Comparison of ENCODE assay signal across 22 mouse cellular contexts in the genomic region with DNA sequence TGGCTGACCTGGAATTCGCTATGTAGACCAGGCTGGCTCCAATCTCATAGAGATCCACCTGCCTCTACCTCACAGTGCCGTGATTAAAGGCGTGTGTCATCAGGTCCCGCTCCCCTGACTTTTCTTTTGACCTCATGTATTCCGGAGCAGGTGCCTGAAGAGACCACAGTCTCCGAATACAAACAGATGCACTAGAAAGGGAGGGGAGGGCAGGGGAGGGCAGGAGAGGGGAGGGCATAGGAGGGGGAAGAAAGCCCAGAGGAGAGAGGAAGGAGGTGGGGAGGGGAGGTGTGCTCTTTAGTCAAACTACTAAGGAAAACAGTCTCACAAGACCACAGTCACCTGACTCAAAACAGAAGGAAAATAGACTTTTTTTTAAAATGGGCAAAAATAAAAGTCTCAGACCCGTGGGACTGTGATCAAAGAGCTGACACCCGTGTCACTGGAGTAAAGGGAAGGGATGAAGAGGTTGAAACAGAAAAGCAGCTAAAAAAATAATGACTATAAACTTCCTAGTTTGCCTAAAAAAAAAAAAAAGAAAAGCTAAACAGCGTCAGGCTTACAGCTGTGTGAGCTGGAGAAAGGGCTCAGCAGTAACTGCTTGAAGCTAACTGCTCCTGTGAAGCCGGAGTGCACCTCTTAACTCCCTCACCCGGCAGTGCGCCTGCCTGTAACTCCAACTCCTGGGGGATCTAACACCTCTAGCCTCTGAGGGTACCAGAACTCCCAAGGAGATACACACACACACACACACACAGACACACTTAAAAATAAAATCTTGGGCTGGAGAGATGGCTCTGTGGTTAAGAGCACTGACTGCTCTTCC. TPM values are rescaled to one million over a fixed set of nuclear protein-coding genes. Genes with fewer than 3 reads are reported as not detected.
DNase-seq lines count a peak whose midpoint lies in the region; ATAC-seq lines count a peak whose summit lies in the region.
"Had no signal": no experiment of that assay in that cellular context is flagged by ENCODE, and none has a peak within 500 bp of the region (broad histone marks: within the 10 kb centered on the region; RNA-seq: fewer than 3 reads in every experiment).

No protein-coding gene starts in this region.

- no peak overlapping the region for H3K4me2 ChIP-seq in heart, embryonic 16.5 days (ENCODE audit: low read depth, low read length)
- H3K4me2 ChIP-seq: embryonic facial prominence, embryonic 12.5 days; hindbrain, embryonic 13.5 days; intestine, embryonic 15.5 days; lung, embryonic 14.5 days; midbrain, embryonic 13.5 days had no signal

- H3K36me3 ChIP-seq in heart, embryonic 16.5 days (ENCODE audit: control insufficient read depth, insufficient read depth), result no peaks in the 10 kb centered on the region
- H3K36me3 ChIP-seq in heart, embryonic 10.5 days, result no peaks in the 10 kb centered on the region
- H3K36me3 ChIP-seq: embryonic facial prominence, embryonic 12.5 days; hindbrain, embryonic 13.5 days; intestine, embryonic 15.5 days; liver, embryonic 12.5 days; midbrain, embryonic 13.5 days had no signal

- ATAC-seq in heart, embryonic 16.5 days (replicated peaks; ENCODE audit: extremely low read depth, insufficient read depth, low FRiP score), result peak; percentile 31; the same call in 1 of the 2 replicates
- peak; percentile 55 for ATAC-seq in neutrophil, adult 5-6 weeks (ENCODE audit: extremely low read depth, insufficient number of reproducible peaks, low FRiP score, poor library complexity, severe bottlenecking)
- ATAC-seq: forebrain, postnatal 0 days; intestine, embryonic 15.5 days; liver, embryonic 12.5 days; midbrain, embryonic 13.5 days had no signal

- 79% methylated on average over 12 of the region's 12 CpGs for WGBS in heart, embryonic 16.5 days
- WGBS in heart, embryonic 10.5 days, result 82% methylated on average over 12 of the region's 12 CpGs

- no peaks in the 10 kb centered on the region for H3K27me3 ChIP-seq in heart, embryonic 16.5 days (ENCODE audit: control insufficient read depth, insufficient read depth, low read length)
- no peaks in the 10 kb centered on the region for H3K27me3 ChIP-seq in heart, embryonic 10.5 days (ENCODE audit: insufficient read depth, poor library complexity, severe bottlenecking)
- H3K27me3 ChIP-seq: embryonic facial prominence, embryonic 12.5 days; hindbrain, embryonic 13.5 days; intestine, embryonic 15.5 days; liver, embryonic 12.5 days; midbrain, embryonic 13.5 days had no signal

- no peak overlapping the region for H3K4me3 ChIP-seq in heart, embryonic 16.5 days (ENCODE audit: low read length)
- no peak overlapping the region for H3K4me3 ChIP-seq in heart, embryonic 10.5 days
- H3K4me3 ChIP-seq: embryonic facial prominence, embryonic 12.5 days; heart, adult 2 months; hindbrain, embryonic 13.5 days; intestine, embryonic 15.5 days; liver, embryonic 12.5 days; midbrain, embryonic 13.5 days; myocyte had no signal

- H3K9me3 ChIP-seq in heart, embryonic 16.5 days (replicated peaks; ENCODE audit: control insufficient read depth, low read length), result no peaks in the 10 kb centered on the region
- no peaks in the 10 kb centered on the region for H3K9me3 ChIP-seq in heart, embryonic 10.5 days
- H3K9me3 ChIP-seq: embryonic facial prominence, embryonic 12.5 days; intestine, embryonic 15.5 days had no signal

- H3K9ac ChIP-seq in heart, embryonic 16.5 days (ENCODE audit: low read length), result no peak overlapping the region
- H3K9ac ChIP-seq: embryonic facial prominence, embryonic 12.5 days; forebrain, postnatal 0 days; hindbrain, embryonic 13.5 days; intestine, embryonic 15.5 days; liver, embryonic 12.5 days; lung, embryonic 14.5 days; midbrain, embryonic 13.5 days had no signal

- 0 out of 2 replicates have a peak overlapping the region, but pooled peaks have one; percentile 32 for H3K27ac ChIP-seq in heart, embryonic 16.5 days (ENCODE audit: low read length)
- no peak overlapping the region for H3K27ac ChIP-seq in heart, embryonic 10.5 days
- H3K27ac ChIP-seq: embryonic facial prominence, embryonic 12.5 days; heart, adult 2 months; hindbrain, embryonic 13.5 days; intestine, embryonic 15.5 days; kidney, postnatal 0 days; macrophage; midbrain, embryonic 13.5 days had no signal

- H3K4me1 ChIP-seq in heart, embryonic 16.5 days (ENCODE audit: control insufficient read depth, insufficient read depth, low read length), result no peaks in the 10 kb centered on the region; the same call in 1 of the 2 replicates
- H3K4me1 ChIP-seq in heart, embryonic 10.5 days, result peaks cover 18% of the 10 kb centered on the region
- H3K4me1 ChIP-seq: intestine, embryonic 15.5 days; midbrain, embryonic 13.5 days had no signal

- DNase-seq in heart, embryonic 10.5 days (ENCODE audit: low spot score), result no peak
- DNase-seq in T-cell, adult 2 months (ENCODE audit: low spot score), result peak; percentile 71
- peak; percentile 40 to 66 for DNase-seq in thymus, postnatal 36 days
- no peak for DNase-seq in urinary bladder, adult 18-20 months (ENCODE audit: low spot score in 2 of 2)
- no peak for DNase-seq in kidney, adult 8-10 months
- no peak for DNase-seq in layer of hippocampus, postnatal 25 days (ENCODE audit: extremely low spot score in 1 of 2, low spot score in 1 of 2)
- DNase-seq: cerebellum, postnatal 25 days; forebrain, postnatal 0 days; heart, adult 2 months; heart, postnatal 10 days; lung, embryonic 14.5 days; retina, postnatal 1 day had no signal

RNA-seq across cellular contexts. Expression of gene Mgme1, which starts 41.7 kb away (rescaled TPM):
- 26.0 and 28.0 TPM in 2 replicates for polyA plus RNA-seq in heart, embryonic 16.5 days (2015; fragmentation: Nextera tagmentation; extraction: Ambion mirVana)
- polyA plus RNA-seq in heart, embryonic 10.5 days (2016; fragmentation: Nextera tagmentation; extraction: Ambion mirVana), result 24.7 TPM in 2 replicates
- total RNA-seq in neutrophil, adult 5-6 weeks (2017), result 6.8 and 7.6 TPM in 2 replicates
- total RNA-seq in layer of hippocampus, postnatal 25 days (2021), result 1 to 10 TPM; 4.7 to 5.4 TPM

RNA-seq across cellular contexts. Expression of gene Snx5, which starts 42.0 kb away (rescaled TPM):
- 79.2 and 95.3 TPM in 2 replicates for polyA plus RNA-seq in heart, embryonic 16.5 days (2015; fragmentation: Nextera tagmentation; extraction: Ambion mirVana)
- polyA plus RNA-seq in heart, embryonic 10.5 days (2016; fragmentation: Nextera tagmentation; extraction: Ambion mirVana), result 119 and 128 TPM in 2 replicates
- total RNA-seq in neutrophil, adult 5-6 weeks (2017), result 486 and 515 TPM in 2 replicates
- 10 to 100 TPM; 71.2 to 71.4 TPM for total RNA-seq in layer of hippocampus, postnatal 25 days (2021)

Comparison
In these comparisons a context has a peak if more than half of its experiments do, and no peak if none do; other contexts are left out.
1. DNase-seq: peak in T-cell, adult 2 months (single experiment) and thymus, postnatal 36 days (2 of 2); none in heart, embryonic 10.5 days (single experiment), urinary bladder, adult 18-20 months (0 of 2), kidney, adult 8-10 months (0 of 2) and layer of hippocampus, postnatal 25 days (0 of 2).